Mouse (Mus musculus): Measurements from ENCODE around the gene Mical1.

Mical1 gene

DNA sequence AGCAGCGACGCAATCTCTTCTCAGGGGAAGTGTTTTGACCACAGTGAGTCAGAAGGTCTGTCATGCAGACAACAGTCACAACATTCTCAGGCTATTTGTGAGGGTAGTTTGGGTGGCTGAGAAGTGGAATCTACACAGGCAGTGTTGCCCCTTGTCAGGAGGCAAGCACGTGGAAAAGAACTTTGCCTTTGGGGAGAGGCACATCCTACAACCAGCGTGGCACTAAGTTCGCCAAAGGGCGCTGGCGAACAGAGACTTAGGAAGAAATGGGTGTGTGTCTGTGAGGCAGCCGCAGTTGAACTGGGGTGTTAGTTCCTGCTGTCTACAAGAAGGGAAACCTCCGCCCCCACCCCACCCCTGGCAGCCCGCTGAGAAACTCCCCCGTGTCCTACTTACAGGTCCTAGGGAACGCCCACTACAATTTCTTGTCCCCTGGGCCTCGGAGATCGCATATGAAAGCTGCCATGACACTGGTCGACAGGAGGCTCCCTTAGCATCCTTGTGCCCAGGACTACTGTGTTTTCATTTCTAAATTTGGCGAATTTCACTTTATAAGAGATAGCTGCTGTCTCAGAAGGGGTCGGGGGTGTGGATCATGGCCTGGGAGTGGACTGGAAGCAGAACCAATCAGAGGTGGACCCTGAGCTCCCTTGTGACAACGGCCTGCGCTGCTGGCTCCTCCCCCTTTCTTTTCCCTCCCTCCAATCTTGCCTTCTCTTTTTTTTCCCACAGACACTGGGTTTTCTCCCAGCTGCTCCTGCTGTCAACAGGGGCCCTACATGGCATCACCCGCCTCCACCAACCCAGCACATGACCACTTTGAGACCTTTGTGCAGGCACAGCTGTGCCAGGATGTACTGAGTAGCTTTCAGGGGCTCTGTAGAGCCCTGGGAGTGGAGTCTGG, 1.4 kb downstream of the Mical1 start:
- DNase-seq: peak; percentile 75

DNA sequence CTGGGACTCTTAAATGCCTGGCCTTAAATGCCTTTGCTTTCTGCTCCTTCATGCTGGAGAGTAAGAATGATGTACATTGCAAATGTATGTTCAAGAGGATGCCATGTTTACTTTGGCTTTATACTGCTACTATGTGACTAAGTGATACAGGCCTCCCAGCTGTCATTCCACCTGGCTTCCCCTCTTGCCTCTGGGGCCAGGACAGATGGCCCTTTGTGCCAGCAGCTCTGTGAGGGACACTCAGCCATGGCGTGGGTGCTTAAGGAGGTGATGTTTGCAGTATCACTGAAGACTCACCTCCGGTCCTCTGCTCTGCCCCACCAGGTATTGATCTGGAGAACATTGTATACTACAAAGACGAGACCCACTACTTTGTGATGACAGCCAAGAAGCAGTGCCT, 3.8 kb downstream of the Mical1 start:
- no peak for DNase-seq

GRCm38 (mm10) chr10:41480938-41481880, 5.1 kb downstream of the Mical1 start:
- DNase-seq: no peak

DNA sequence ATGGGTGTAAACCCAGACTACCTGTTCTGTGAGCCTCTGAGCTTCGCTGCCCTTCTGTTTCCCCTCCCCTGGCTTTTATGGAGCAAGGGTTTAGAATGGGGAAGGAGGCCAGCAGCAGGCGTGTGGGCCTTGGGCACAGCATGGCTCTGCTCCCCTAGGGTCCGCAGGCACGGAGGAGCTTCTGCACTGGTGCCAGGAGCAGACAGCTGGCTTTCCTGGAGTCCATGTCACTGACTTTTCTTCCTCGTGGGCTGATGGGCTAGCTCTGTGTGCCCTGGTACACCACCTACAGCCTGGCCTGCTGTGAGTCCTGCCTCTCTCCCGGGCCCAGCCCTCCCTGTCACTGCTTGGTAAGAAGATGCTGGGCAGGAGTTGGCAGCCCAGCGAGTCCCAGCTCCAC, 6.3 kb downstream of the Mical1 start:
- DNase-seq: no peak

DNA sequence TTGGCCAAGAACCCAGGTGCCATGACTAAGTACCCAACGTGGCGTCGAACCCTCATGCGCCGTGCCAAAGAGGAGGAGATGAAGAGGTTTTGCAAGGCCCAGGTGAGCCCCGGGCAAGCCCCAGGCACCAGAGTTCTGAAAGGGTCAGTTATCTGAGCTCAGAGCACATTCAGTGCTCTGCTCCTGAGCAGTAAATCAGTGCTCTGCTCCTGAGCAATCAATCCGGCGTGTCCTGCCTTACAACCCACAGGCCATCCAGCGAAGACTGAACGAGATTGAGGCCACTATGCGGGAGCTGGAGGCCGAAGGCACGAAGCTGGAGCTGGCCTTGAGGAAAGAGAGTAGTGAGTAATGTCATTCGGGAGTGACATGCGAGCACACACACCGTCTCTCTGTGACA, 9.7 kb downstream of the Mical1 start:
- no peak for DNase-seq

- no peak for DNase-seq
Measured at GRCm38 (mm10) chr10:41486506-41487170, 10.5 kb downstream of the Mical1 start.

DNA sequence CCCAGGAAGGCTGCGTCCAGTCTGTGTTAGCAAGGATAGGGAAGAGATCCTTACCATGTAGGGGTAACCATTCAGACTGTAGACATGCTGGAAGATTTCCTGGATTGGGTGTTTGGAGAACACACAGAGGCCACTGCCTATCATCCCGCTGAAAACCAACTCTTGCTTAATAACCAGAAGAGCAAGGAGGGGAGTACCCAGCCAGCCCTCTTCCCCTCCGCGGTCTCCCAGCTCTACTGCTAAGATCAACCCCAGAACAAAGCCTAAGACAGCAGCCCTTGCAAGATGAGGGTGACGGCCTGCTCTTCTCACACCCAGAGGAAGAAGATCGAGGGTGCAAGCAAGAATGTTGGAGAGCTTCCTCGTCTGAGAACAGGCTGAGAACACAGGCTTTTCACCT, 12.8 kb downstream of the Mical1 start:
- DNase-seq: no peak

GRCm38 (mm10) chr10:41489294-41489693, 13.2 kb downstream of the Mical1 start:
- no peak for DNase-seq

GRCm38 (mm10) chr10:41489708-41490517, 13.8 kb downstream of the Mical1 start, which contains the start of the genes Smpd2 and Ppil6:
Gene Smpd2 (minus strand): TSS chr10:41490369.
Gene Ppil6 (plus strand): TSS chr10:41490439.
- peak; percentile 95 for DNase-seq

DNA sequence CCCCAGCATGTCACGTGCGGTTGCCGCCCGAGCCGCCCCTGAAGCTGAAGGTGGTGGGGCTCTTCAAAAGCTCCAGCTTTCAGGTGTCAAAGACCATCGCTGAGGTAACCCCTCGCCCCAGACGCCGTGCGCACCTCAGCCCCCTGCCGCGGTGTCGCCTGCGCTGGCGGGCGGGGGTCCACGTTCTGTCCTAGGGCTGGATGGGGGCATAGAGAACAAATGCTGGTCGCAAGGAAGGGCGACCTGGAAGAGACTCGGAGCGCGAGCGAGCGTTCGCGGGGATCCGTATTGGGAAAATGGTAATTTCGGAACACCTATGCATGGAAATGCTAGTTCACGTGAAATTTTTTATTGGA, 14.4 kb downstream of the Mical1 start:
- DNase-seq: no peak

DNA sequence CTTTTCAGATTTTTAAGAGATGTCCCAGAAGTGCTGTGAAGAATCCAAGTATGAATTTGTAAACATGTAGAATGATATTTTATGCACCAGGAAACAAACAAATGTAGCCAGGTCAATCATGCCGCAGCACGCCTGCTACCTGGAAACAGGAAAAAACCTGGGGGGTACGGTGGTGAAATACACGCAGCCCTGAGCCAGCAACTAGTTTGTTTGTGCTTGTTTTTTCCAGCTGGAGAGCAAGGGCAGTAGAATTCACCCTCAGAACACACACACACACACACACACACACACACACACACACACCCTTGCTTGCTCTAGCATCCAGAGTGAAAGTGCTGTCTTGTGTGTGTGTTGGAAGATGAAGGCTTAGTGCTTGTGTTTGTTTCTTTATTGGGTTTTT, 15.0 kb downstream of the Mical1 start:
- no peak for DNase-seq

DNA sequence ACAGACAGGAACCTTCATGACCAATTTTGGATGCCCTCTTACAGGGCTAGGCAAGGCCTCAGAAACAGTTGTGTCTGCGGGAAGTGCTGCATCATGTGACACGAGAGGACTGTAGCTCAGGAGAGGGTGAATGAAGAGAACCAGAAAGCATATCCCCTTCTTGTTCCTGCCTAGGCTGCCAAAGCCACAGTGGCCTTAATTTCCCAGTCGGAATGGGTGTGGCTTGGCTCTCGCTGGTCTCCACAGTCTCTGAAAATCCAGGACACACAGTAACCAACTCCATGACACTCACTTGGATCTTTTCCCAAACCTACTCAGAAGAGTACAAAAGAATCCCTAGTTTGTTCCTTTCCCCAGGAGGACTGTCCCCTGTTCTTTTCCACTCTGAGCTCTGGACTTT, 24.8 kb downstream of the Mical1 start:
- no peak for DNase-seq

DNA sequence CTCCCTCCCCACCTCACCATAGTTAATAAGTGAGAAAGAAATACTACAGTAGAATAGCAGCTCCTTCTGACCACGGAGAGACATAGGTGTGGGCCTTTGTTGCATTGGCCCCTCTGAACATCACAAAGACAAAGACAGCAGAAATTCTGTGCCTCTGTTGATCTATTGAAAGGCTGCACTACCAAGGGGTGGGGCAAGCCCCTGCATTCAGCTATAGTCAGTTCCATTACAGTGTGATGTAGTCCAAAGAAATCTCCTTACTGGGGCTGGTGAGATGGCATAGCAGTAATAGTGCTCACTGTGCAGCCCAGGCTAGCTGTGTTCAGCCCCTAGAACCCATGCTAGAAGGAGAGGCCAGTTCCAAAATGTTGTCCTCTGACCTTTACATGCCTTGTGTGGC, 28.9 kb downstream of the Mical1 start:
- DNase-seq: no peak

DNA sequence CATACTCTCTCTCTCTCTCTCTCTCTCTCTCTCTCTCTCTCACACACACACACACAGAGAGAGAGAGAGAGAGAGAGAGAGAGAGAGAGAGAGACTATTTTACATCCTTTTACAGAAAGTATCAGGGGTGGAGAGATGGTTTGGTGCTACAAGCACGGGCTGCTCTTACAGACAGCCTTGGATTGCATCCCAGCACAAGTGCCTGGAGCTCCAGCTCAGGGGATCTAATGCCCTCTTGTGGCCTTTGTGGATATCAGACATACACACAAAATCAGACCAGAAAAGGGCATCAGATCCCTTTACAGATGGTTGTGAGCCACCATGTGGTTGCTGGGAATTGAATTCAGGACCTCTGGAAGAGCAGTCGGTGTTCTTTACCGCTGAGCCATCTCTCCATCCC, 29.3 kb downstream of the Mical1 start:
- DNase-seq: peak; percentile 65

DNA sequence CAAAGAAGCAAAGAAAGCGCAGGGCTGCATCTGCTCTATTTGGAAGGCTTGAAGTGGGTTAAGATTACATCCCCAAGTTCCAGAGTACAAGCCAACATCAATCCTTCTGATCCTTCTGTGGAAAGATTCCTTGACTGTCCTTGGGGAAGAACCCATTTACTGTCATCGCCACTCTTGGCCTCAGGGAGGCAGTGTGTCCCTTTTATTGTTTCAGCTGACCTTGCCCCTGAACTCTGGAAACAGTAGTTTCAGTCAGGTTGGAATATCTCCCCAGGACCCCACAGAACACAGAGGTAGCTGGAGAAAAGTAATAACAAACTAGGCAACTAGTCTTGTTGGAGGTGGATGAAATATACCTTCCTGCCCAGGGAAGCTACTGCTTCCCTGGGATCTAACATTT, 33.0 kb downstream of the Mical1 start:
- peak; percentile 47 for DNase-seq

GRCm38 (mm10) chr10:41514301-41514700, 38.2 kb downstream of the Mical1 start:
- DNase-seq: no peak

DNA sequence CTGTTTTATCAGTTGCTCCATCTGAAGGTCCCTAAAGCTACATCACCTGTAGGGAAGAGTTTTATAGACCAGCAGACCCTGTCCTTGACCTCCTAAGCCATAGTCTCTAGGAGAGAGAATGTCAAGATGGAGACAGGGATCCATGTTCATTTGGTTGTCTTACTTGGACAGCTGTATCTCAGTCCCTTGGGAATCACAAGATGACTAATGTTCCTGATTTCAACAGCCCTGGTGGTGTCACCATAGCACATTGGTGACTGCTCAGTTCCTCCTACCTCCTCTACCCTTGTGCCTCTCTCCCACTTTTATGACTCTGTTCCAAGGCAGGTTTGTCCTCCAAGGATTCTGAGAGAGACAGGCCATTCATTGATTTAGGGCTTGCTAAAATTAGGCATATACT, 38.8 kb downstream of the Mical1 start:
- DNase-seq: no peak

- DNase-seq: peak; percentile 90
Measured at GRCm38 (mm10) chr10:41518508-41518980, 42.4 kb downstream of the Mical1 start.

- DNase-seq: peak; percentile 91
Measured at GRCm38 (mm10) chr10:41518981-41519618, 43.0 kb downstream of the Mical1 start, which contains the start of gene Cd164. Gene Cd164 (plus strand): TSS chr10:41519414.

GRCm38 (mm10) chr10:41519640-41520409, 43.7 kb downstream of the Mical1 start:
- peak; percentile 76 for DNase-seq

- no peak for DNase-seq
Measured at GRCm38 (mm10) chr10:41520410-41520673, 44.2 kb downstream of the Mical1 start.
